Mouse (Mus musculus) cerebellum, postnatal 10 days (tissue): Measurements from ENCODE around the gene Tnpo2.

ENCODE experiments used
- DNase-seq, 2 experiments: peaks; one replicate each; pipeline ENCODE4 v3.0.0; 2021; ENCODE audit warnings: mixed read lengths in 2 of 2

Tnpo2 gene

GRCm38 (mm10) chr8:85027922-85028321 lies 8.8 kb upstream of the Tnpo2 start:
- DNase-seq, result no peak

- no peak for DNase-seq
These were observed 7.4 kb upstream of the Tnpo2 start for GRCm38 (mm10) chr8:85029271-85029670.

DNA sequence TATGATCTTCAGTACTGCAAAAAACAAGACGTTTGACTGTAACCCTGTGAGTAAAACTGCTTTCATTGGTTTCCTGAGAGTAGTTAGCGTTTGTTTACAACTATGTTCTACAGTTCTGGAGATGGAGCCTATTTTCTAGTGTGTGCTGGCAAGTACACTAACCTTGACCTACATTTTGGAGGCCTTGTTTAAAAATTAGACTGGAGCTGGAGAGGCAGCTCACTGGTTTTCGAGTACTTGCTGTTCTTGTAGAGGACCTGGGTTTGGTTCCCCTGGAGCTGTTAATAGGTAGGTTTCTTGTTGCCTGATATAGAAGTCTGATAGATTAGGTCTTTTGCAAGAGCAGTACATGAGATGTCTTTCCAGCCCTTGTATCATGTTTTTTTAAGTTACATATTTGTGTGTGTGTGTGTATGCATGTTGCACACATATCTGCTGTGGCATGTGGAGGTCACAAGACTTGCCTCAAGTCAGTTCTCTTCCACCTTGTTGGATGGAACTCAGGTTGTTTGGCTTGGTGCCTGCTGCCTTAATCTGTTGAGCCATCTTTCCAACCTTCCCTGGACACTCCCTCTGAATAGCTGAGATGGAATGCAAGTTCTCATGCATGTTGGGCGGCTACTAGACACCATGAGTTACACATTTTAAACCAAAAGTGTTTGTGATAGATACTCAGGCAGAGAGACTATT lies 3.9 kb upstream of the Tnpo2 start:
- DNase-seq, result no peak

DNA sequence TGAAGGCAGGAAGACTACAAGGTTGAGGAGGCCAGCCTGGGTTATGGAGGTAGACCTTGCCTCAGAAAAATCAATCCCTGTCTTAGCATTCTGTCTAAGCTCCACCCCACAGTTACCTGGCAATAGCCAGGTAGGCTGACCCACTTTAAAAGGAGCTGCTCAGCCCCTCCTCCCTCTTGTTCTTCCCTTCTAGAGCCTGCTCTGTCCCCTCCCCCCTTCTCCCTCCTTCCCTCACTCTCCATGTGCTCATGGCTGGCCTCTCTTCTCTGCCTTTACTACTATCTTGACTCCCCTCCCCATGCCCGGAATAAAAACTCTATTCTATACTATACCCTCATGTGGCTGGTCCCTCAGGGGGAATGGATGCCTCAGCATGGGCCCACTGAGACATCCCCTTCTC lies 2.8 kb upstream of the Tnpo2 start:
- no peak for DNase-seq

- peak; percentile 83 for DNase-seq
These were observed 2.0 kb upstream of the Tnpo2 start for GRCm38 (mm10) chr8:85034764-85035163.

DNA sequence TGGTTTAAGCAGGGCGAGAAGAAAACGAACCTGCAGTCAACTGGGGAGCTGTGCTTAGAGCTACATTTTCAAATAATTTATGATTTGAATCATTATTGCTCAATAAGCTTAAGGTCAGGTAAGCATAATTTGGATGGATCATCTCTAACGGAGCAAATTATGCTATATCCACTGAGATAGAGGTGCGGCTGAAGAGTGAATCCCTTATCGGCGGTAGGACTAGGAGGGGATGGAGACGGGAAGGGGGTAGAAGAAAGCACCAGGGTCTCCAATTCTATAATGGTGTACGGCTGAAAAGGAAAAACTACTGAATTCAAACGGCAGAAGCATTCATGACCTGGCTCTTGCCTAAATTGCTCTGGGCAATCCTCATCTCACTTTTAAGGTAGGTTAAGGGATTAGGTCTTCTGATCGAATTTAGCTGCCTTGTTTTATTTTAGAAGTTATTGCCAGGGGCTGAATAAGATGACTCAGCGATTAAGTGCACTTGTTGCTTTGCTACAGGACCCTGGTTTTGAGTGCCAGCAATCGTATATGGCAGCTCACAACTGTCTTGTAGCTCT lies 1.5 kb upstream of the Tnpo2 start:
- peak in 1 of 2 experiments; percentile 26 for DNase-seq

DNA sequence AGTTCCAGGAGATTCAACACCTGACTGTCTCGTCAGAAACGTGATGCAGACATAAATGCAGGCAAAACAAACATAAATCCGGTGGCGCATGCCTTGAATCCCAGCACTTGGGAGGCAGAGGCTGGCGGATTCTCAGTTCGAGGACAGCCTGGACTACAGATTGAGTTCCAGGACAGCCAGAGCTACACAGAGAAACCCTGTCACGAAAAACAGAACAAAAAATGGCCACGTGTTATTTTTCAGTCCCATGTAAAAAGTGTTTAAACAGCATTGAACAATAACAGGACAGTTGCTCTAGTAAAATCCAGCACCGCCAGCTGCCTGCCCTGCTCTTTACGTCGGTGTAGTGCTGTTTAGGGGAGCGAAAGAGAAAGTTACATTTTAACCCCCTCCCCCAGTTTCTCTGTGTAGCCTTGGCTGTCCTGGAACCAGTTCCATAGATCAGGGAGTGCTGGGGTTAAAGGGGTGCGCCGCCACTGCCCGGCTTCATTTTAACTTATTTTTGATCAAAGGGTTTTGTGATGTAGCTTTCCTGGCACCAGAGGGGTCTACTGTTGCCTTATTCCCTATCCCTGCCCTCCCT lies 896 bp upstream of the Tnpo2 start:
- peak in 1 of 2 experiments; percentile 40 for DNase-seq

- no peak for DNase-seq
These were observed 366 bp upstream of the Tnpo2 start for GRCm38 (mm10) chr8:85036381-85036717.

GRCm38 (mm10) chr8:85037366-85037680 lies 608 bp downstream of the Tnpo2 start:
- DNase-seq, result no peak

DNA sequence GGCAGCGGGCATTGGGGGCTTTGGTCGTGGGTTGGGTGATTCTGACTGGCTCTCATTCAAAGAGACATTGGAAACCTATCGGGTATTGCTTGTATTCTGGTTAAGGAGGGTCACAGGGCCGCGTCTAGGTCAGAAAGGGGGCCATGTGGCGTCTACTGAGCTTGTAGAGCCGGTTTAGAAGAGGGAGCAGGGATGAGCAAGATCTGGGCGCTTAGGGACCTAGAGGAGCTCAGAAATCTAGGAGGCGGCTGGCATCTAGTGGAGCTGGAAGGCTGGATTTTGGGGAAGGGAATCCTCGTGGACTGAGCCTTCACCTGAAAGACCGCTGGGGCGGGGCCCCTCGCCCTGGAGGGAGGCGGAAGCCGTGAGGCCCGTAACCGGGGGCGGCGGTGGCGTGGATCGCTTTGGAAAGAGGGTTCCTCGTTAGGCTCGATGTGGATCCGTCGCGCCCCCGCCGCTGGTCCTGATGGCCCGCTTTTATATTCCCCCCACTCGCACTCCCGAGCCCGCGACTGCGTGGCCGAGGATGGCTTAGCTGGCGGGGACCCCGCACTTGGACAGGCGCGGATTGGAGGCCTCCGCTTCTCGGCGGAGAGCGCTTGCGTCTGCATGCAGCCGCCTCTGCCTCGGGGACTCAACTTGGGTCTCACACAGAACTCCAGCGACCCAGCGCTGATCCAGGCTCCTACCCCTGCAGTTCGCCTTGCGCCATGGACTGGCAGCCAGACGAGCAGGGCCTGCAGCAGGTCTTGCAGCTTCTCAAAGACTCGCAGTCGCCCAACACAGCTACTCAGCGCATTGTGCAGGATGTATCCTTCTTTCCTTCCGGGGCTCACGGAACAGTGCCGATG lies 1.2 kb downstream of the Tnpo2 start:
- peak; percentile 57 to 66 for DNase-seq

GRCm38 (mm10) chr8:85043619-85044018 lies 6.9 kb downstream of the Tnpo2 start:
- no peak for DNase-seq

DNA sequence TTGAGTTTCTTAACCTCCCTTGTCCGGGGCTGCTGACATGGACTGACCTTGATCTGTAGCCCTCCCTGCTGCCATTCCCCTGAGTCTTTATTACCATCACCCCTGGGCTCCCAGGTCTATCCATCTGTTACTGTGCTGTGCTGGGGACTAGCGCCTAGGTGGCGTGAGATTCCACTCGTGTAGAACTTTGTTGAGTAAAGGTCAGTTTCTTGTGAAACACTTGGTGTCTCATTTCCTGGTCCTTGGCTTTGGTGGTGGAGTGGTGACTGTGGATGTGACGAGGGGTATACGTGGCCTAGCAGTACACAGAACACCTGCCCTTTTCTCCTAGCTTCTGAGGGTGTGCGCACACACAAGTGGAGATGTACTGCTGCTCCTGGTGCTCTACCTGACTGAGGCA lies 20.7 kb downstream of the Tnpo2 start:
- no peak for DNase-seq

- DNase-seq, result peak; percentile 95 to 97
These were observed 23.3 kb downstream of the Tnpo2 start, which contains the start of gene Fbxw9 for GRCm38 (mm10) chr8:85059879-85060616. Fbxw9 (plus strand) TSS chr8:85060055.

DNA sequence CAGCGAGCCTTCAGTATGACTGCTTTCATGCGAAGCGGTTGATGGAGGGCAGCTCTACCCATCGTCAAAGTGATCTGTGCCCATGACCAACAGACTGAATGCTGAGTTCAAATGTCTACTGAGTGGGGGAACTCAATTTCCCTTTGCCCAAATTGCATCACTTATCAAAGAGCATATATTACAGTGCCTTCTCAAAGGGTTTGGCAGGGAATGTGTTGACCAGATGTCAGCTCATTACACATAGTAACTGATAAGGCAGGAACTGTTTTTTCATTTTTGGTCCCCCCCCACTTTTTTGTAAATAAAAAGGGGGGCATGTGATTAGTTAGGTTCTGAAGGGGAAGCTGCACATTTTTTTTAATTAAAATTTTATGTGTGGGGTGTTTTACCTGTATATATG lies 25.9 kb downstream of the Tnpo2 start:
- no peak for DNase-seq

GRCm38 (mm10) chr8:85065213-85065612 lies 28.5 kb downstream of the Tnpo2 start:
- DNase-seq, result no peak

GRCm38 (mm10) chr8:85067155-85067554 lies 30.4 kb downstream of the Tnpo2 start:
- no peak for DNase-seq

- peak; percentile 61 for DNase-seq
These were observed 31.3 kb downstream of the Tnpo2 start, which contains the start of gene Gm5741 for GRCm38 (mm10) chr8:85067982-85068381. Gm5741 (minus strand) TSS chr8:85067982.

GRCm38 (mm10) chr8:85071041-85071440 lies 34.3 kb downstream of the Tnpo2 start:
- peak in 1 of 2 experiments; percentile 37 for DNase-seq

- peak; percentile 94 to 95 for DNase-seq
These were observed 35.0 kb downstream of the Tnpo2 start, which contains the start of gene Dhps for GRCm38 (mm10) chr8:85071514-85072281. Dhps (plus strand) TSS chr8:85071757.

DNA sequence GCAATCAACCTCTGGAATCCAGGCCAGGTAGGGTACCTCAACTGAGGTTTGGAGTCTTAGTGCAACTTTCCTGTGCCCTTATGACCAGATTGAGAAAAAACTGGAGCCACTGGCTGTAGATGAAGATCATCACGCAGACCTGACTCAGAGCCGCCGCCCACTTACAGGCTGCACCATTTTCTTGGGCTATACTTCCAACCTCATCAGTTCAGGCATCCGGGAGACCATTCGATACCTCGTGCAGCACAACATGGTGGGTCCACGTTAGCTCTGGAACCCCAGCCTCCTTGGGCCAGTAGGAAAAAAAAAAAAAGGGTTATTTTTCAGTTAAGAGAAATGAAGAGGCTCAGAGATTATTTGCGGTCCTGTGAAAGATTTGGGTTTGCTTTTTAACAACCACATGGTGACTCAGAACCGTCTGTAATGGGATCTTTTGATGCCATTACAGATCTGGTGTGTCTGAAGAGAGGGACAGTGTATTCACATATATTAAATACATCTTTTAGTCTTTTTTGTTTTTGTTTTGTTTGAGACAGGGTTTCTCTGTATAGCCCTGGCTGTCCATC lies 35.7 kb downstream of the Tnpo2 start:
- DNase-seq, result no peak

DNA sequence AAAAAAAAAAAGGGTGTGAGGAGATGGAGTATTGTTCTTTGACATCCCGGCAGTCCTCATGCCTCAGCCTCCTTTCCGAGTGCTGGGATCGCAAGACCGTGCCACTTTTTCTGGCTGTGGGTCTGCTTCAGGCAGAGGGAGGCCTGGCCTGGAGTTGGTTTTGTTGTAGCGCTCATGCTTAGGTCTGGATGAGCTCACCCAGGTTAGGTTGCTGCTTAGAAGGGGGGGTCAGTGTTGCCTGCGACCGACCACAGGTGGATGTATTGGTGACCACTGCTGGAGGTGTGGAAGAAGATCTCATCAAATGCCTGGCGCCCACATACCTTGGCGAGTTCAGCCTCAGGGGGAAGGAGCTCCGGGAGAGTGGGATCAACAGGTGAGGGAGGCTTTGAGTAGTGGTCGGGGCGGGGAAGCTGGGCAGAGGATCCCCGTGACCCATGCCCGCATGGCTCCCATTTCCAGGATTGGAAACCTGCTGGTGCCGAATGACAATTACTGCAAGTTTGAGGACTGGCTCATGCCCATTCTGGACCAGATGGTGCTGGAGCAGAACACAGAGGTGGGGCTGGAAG lies 36.4 kb downstream of the Tnpo2 start:
- no peak for DNase-seq
